Mouse (Mus musculus) myocyte (in vitro differentiated cells): ENCODE measurements around the gene Olfr281.

Source experiments
- CEBPB ChIP-seq: IDR thresholded peaks from 2 replicates; pipeline ENCODE4 v1.6.1; 2011; ENCODE audit warnings: mild to moderate bottlenecking, moderate library complexity; ENCODE audit not compliant: poor library complexity, insufficient read depth, severe bottlenecking
- E2F4 ChIP-seq: IDR thresholded peaks from one replicate; pipeline ENCODE4 v1.6.1; 2011; ENCODE audit warnings: mild to moderate bottlenecking, control low read depth, moderate library complexity; ENCODE audit not compliant: insufficient read depth
- MAX ChIP-seq: IDR thresholded peaks from one replicate; pipeline ENCODE4 v1.6.1; 2011; ENCODE audit warnings: low read depth, mild to moderate bottlenecking, control low read depth
- MYOD1 ChIP-seq, 3 experiments: IDR thresholded peaks; one replicate each; pipeline ENCODE4 v1.6.1; 2011; ENCODE audit warnings: control low read depth in 2 of 3, low read depth in 2 of 3, mild to moderate bottlenecking in 2 of 3, moderate library complexity in 1 of 3; ENCODE audit not compliant: insufficient read length in 2 of 3, control insufficient read depth in 1 of 3
- MYOG ChIP-seq, 3 experiments: IDR thresholded peaks; one replicate each; pipeline ENCODE4 v1.6.1; 2011; ENCODE audit warnings: control low read depth in 2 of 3, low read depth in 2 of 3, mild to moderate bottlenecking in 2 of 3; ENCODE audit not compliant: insufficient read length in 2 of 3, control insufficient read depth in 1 of 3, insufficient read depth in 1 of 3
- POLR2A ChIP-seq: IDR thresholded peaks from one replicate; pipeline ENCODE4 v1.6.1; 2011; ENCODE audit warnings: low read depth, mild to moderate bottlenecking, control low read depth, moderate library complexity; ENCODE audit not compliant: insufficient read length
- POLR2AphosphoS2 ChIP-seq: IDR thresholded peaks from one replicate; pipeline ENCODE4 v1.6.1; 2011; ENCODE audit warnings: low read depth, control low read depth; ENCODE audit not compliant: insufficient read length
- REST ChIP-seq: IDR thresholded peaks from one replicate; pipeline ENCODE4 v1.6.1; 2011; ENCODE audit warnings: mild to moderate bottlenecking, control low read depth, moderate library complexity; ENCODE audit not compliant: insufficient read depth, insufficient read length
- SRF ChIP-seq: IDR thresholded peaks from one replicate; pipeline ENCODE4 v1.6.1; 2011; ENCODE audit warnings: low read depth; ENCODE audit not compliant: control insufficient read depth, insufficient read length
- TCF12 ChIP-seq: IDR thresholded peaks from one replicate; pipeline ENCODE4 v1.6.1; 2011; ENCODE audit warnings: mild to moderate bottlenecking, control low read depth; ENCODE audit not compliant: poor library complexity, insufficient read depth, severe bottlenecking
- TCF3 ChIP-seq: IDR thresholded peaks from one replicate; pipeline ENCODE4 v1.6.1; 2011; ENCODE audit warnings: low read depth, control low read depth; ENCODE audit not compliant: insufficient read length
- USF1 ChIP-seq: IDR thresholded peaks from one replicate; pipeline ENCODE4 v1.6.1; 2011; ENCODE audit warnings: low read depth, mild to moderate bottlenecking, control low read depth, moderate library complexity

DNA sequence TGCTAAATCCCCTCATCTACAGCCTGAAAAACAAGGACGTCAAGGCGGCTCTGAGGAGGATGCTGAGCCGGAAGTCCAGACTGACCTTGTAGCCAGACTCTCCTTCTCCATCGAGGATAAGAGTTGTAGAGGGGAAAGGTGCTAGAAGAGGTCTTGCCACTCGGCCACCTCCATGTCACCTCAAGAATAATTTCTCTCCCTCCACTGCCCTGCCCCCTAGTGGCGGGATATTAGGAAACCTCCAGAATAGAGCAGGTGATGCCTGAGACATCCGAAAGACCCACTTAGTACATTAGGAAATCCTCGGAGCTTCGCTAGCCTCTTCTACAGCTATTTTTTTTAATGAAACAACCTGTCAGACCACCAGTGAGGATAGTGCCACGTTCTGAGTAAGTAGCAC is 23.0 kb downstream of the Olfr281 start:
- TF ChIP-seq POLR2A = no peak
- no peak for TF ChIP-seq TCF12
- TF ChIP-seq TCF3 = no peak
- no peak for TF ChIP-seq MYOG (IDR thresholded peaks at IDR 0.05; ENCODE audit: control insufficient read depth in 1 of 3, insufficient read depth in 1 of 3, insufficient read length in 2 of 3, low read depth in 2 of 3)
- no peak for TF ChIP-seq USF1
- TF ChIP-seq MAX = no peak
- TF ChIP-seq E2F4 = no peak
- no peak for TF ChIP-seq POLR2AphosphoS2
- no peak for TF ChIP-seq MYOD1 (IDR thresholded peaks at IDR 0.05; ENCODE audit: control insufficient read depth in 1 of 3, insufficient read length in 2 of 3, low read depth in 2 of 3)
- TF ChIP-seq CEBPB = no peak
- no peak for TF ChIP-seq REST
- TF ChIP-seq SRF = no peak
